In genomic region chr7:31160763-31161162, GRCm38 (mm10) we compare ENCODE assay signal across 15 mouse cellular contexts. TPM values are rescaled to one million over a fixed set of nuclear protein-coding genes. Genes with fewer than 3 reads are reported as not detected.
DNase-seq lines count a peak whose midpoint lies in the region; ATAC-seq and TF ChIP-seq lines count a peak whose summit lies in the region.
"Had no signal": no experiment of that assay in that cellular context is flagged by ENCODE, and none has a peak within 500 bp of the region (broad histone marks: within the 10 kb centered on the region; RNA-seq: fewer than 3 reads in every experiment).

No protein-coding gene starts in this region.

- H3K9me3 ChIP-seq in MEL (replicated peaks; ENCODE audit: insufficient read depth, low read length) = no peaks in the 10 kb centered on the region
- no peaks in the 10 kb centered on the region for H3K9me3 ChIP-seq in liver, embryonic 13.5 days (replicated peaks)
- no peaks in the 10 kb centered on the region for H3K9me3 ChIP-seq in midbrain, embryonic 14.5 days (ENCODE audit: control insufficient read depth, low read length)
- H3K9me3 ChIP-seq in hindbrain, embryonic 16.5 days (ENCODE audit: control insufficient read depth, low read length) = no peaks in the 10 kb centered on the region
- H3K9me3 ChIP-seq: embryonic facial prominence, embryonic 13.5 days; forebrain, embryonic 13.5 days; lung, embryonic 15.5 days; midbrain, embryonic 15.5 days had no signal

- H3K4me1 ChIP-seq in MEL (ENCODE audit: control insufficient read depth in 1 of 2, insufficient read depth in 2 of 2, low read length in 2 of 2) = peaks cover 0 to 23% of the 10 kb centered on the region in 2 experiments; a peak in 2 of 4 replicates
- H3K4me1 ChIP-seq in liver, embryonic 13.5 days (replicated peaks) = peaks cover 18% of the 10 kb centered on the region
- H3K4me1 ChIP-seq in midbrain, embryonic 14.5 days (ENCODE audit: control insufficient read depth, insufficient read depth, low read length) = no peaks in the 10 kb centered on the region
- H3K4me1 ChIP-seq in hindbrain, embryonic 16.5 days (ENCODE audit: control insufficient read depth, insufficient read depth, low read depth, low read length) = no peaks in the 10 kb centered on the region
- H3K4me1 ChIP-seq: forebrain, embryonic 13.5 days; midbrain, embryonic 15.5 days had no signal

- no peaks in the 10 kb centered on the region for H3K27me3 ChIP-seq in MEL (ENCODE audit: control insufficient read depth in 1 of 2, insufficient read depth in 2 of 2, low read length in 2 of 2)
- no peaks in the 10 kb centered on the region for H3K27me3 ChIP-seq in liver, embryonic 13.5 days
- H3K27me3 ChIP-seq in midbrain, embryonic 14.5 days (ENCODE audit: control insufficient read depth, insufficient read depth, low read length) = no peaks in the 10 kb centered on the region
- H3K27me3 ChIP-seq in hindbrain, embryonic 16.5 days (replicated peaks; ENCODE audit: control insufficient read depth, insufficient read depth, low read length) = no peaks in the 10 kb centered on the region
- H3K27me3 ChIP-seq: embryonic facial prominence, embryonic 13.5 days; forebrain, embryonic 13.5 days; lung, embryonic 15.5 days; midbrain, embryonic 15.5 days had no signal

- ATAC-seq in liver, embryonic 13.5 days (ENCODE audit: low read depth) = peak; percentile 42; the same call in 1 of the 2 replicates
- ATAC-seq in midbrain, embryonic 14.5 days (ENCODE audit: low FRiP score, low TSS enrichment) = no peak
- no peak for ATAC-seq in hindbrain, embryonic 16.5 days
- ATAC-seq: forebrain, embryonic 13.5 days; midbrain, embryonic 15.5 days had no signal

- H3K79me2 ChIP-seq in MEL (ENCODE audit: control insufficient read depth, insufficient read depth, low read length, poor library complexity) = no peaks in the 10 kb centered on the region

- TF ChIP-seq CTCF in MEL (IDR thresholded peaks at IDR 0.05 in 2 of 3, conservative IDR thresholded peaks at IDR 0.05 in 1 of 3; ENCODE audit: control insufficient read depth in 1 of 3, insufficient read depth in 1 of 3, low read depth in 2 of 3, low read length in 3 of 3, poor library complexity in 1 of 3, severe bottlenecking in 1 of 3) = no peak

- H3K4me3 ChIP-seq in MEL (ENCODE audit: control insufficient read depth in 1 of 2, insufficient read depth in 1 of 2, low read depth in 2 of 2, low read length in 2 of 2) = no peak overlapping the region
- no peak overlapping the region for H3K4me3 ChIP-seq in liver, embryonic 13.5 days (replicated peaks)
- no peak overlapping the region for H3K4me3 ChIP-seq in midbrain, embryonic 14.5 days (replicated peaks; ENCODE audit: low read depth, low read length)
- no peak overlapping the region for H3K4me3 ChIP-seq in hindbrain, embryonic 16.5 days (ENCODE audit: low read length)
- H3K4me3 ChIP-seq: embryonic facial prominence, embryonic 13.5 days; forebrain, embryonic 13.5 days; lung, embryonic 15.5 days; midbrain, embryonic 15.5 days had no signal

- no peak for TF ChIP-seq RAD21 in MEL (IDR thresholded peaks at IDR 0.05; ENCODE audit: low read depth, low read length)

- no peak overlapping the region for H3K4me2 ChIP-seq in liver, embryonic 13.5 days
- no peak overlapping the region for H3K4me2 ChIP-seq in midbrain, embryonic 14.5 days (ENCODE audit: low read length)
- no peak overlapping the region for H3K4me2 ChIP-seq in hindbrain, embryonic 16.5 days (ENCODE audit: low read length)
- H3K4me2 ChIP-seq: embryonic facial prominence, embryonic 13.5 days; forebrain, embryonic 13.5 days; lung, embryonic 15.5 days; midbrain, embryonic 15.5 days had no signal

- peaks cover 0 to 13% of the 10 kb centered on the region in 2 experiments; a peak in 2 of 4 replicates for H3K36me3 ChIP-seq in MEL (ENCODE audit: control insufficient read depth in 1 of 2, insufficient read depth in 2 of 2, low read length in 2 of 2)
- no peaks in the 10 kb centered on the region for H3K36me3 ChIP-seq in liver, embryonic 13.5 days
- H3K36me3 ChIP-seq in midbrain, embryonic 14.5 days (ENCODE audit: control insufficient read depth, insufficient read depth, low read length) = no peaks in the 10 kb centered on the region
- H3K36me3 ChIP-seq in hindbrain, embryonic 16.5 days (ENCODE audit: control insufficient read depth, insufficient read depth, low read length) = no peaks in the 10 kb centered on the region
- H3K36me3 ChIP-seq: embryonic facial prominence, embryonic 13.5 days; lung, embryonic 15.5 days; midbrain, embryonic 15.5 days had no signal

- DNase-seq in lung, postnatal 25 days (ENCODE audit: low spot score) = peak; percentile 59
- DNase-seq in lung, adult 18-20 months = no peak
- peak; percentile 84 for DNase-seq in MEL (ENCODE audit: low read depth, low spot score)
- no peak for DNase-seq in liver, embryonic 13.5 days
- peak; percentile 73 to 86 for DNase-seq in natural killer cell, adult 2 months (ENCODE audit: low spot score in 2 of 2)
- no peak for DNase-seq in midbrain, embryonic 14.5 days
- DNase-seq in embryo, embryonic 11 days = no peak
- DNase-seq: cerebellum, adult 8-10 months; gastrocnemius, postnatal 10 days; kidney, postnatal 4 days had no signal

- no peak for TF ChIP-seq POLR2A in MEL (IDR thresholded peaks at IDR 0.05; ENCODE audit: control insufficient read depth in 1 of 2, insufficient read depth in 1 of 2, low read depth in 1 of 2, low read length in 2 of 2, poor library complexity in 1 of 2)

- peak overlapping the region; percentile 50 for H3K27ac ChIP-seq in MEL (ENCODE audit: control insufficient read depth, low read depth, low read length)
- H3K27ac ChIP-seq in liver, embryonic 13.5 days = no peak overlapping the region
- H3K27ac ChIP-seq in midbrain, embryonic 14.5 days (replicated peaks; ENCODE audit: low read depth, low read length) = no peak overlapping the region
- H3K27ac ChIP-seq in hindbrain, embryonic 16.5 days (ENCODE audit: low read depth, low read length) = no peak overlapping the region
- H3K27ac ChIP-seq: embryonic facial prominence, embryonic 13.5 days; forebrain, embryonic 13.5 days; lung, embryonic 15.5 days; midbrain, embryonic 15.5 days had no signal

- 11% methylated on average over 5 of the region's 5 CpGs for WGBS in liver, embryonic 13.5 days (ENCODE audit: insufficient replicate concordance)
- WGBS in midbrain, embryonic 14.5 days = 94% methylated on average over 5 of the region's 5 CpGs
- WGBS in hindbrain, embryonic 16.5 days = 91% methylated on average over 5 of the region's 5 CpGs

- peak; percentile 87 to 90 for TF ChIP-seq EP300 in MEL (IDR thresholded peaks at IDR 0.05; ENCODE audit: low read depth in 1 of 2, low read length in 2 of 2)

- no peak overlapping the region for H3K9ac ChIP-seq in MEL (ENCODE audit: control insufficient read depth, low read depth, low read length, poor library complexity, severe bottlenecking)
- no peak overlapping the region for H3K9ac ChIP-seq in liver, embryonic 13.5 days
- no peak overlapping the region for H3K9ac ChIP-seq in midbrain, embryonic 14.5 days (replicated peaks; ENCODE audit: low read length)
- H3K9ac ChIP-seq in hindbrain, embryonic 16.5 days (ENCODE audit: low read depth, low read length) = no peak overlapping the region
- H3K9ac ChIP-seq: embryonic facial prominence, embryonic 13.5 days; forebrain, embryonic 13.5 days; lung, embryonic 15.5 days; midbrain, embryonic 15.5 days had no signal

TF ChIP-seq in MEL, 35 proteins besides CTCF, POLR2A, EP300 and RAD21:
- TF ChIP-seq TAL1 (IDR thresholded peaks at IDR 0.05; ENCODE audit: low read length) = peak; percentile 75
- peak; percentile 49 for TF ChIP-seq ETS1 (IDR thresholded peaks at IDR 0.05; ENCODE audit: low read depth, low read length)
- TF ChIP-seq ELF1 (IDR thresholded peaks at IDR 0.05; ENCODE audit: low read depth, low read length) = no peak
- TF ChIP-seq MAX (IDR thresholded peaks at IDR 0.05; ENCODE audit: low read length) = no peak; the same call in 1 of the 2 replicates
- TF ChIP-seq GATA1 (IDR thresholded peaks at IDR 0.05; ENCODE audit: low read depth, low read length) = peak; percentile 92
- peak; percentile 79 for TF ChIP-seq TCF12 (IDR thresholded peaks at IDR 0.05; ENCODE audit: low read depth, low read length)
- TF ChIP-seq MXI1 (IDR thresholded peaks at IDR 0.05; ENCODE audit: low read depth, low read length) = 0 out of 2 replicates have a peak, but pooled peaks have one; percentile 27
- peak; percentile 96 for TF ChIP-seq RCOR1 (IDR thresholded peaks at IDR 0.05; ENCODE audit: low read depth, low read length)
- TF ChIP-seq SIN3A (IDR thresholded peaks at IDR 0.05; ENCODE audit: low read length) = peak; percentile 76
- TF ChIP-seq KAT2A (conservative IDR thresholded peaks at IDR 0.05; ENCODE audit: low read depth, low read length) = no peak

RNA-seq across cellular contexts. Expression of gene Gramd1a, which starts 5.1 kb away (rescaled TPM):
- total RNA-seq in MEL (2012; rRNA removed) = 18.2 and 21.8 TPM in 2 replicates
- polyA plus RNA-seq in MEL (2012; ENCODE audit: insufficient read depth in 1 of 2, insufficient read length in 2 of 2, low read depth in 1 of 2, low replicate concordance in 2 of 2, missing spikeins in 1 of 2) = 10 to 100 TPM in 1 of 2 experiments, not detected in 1; 65.7 TPM
- 9.3 and 10.7 TPM in 2 replicates for polyA plus RNA-seq in liver, embryonic 13.5 days (2015; fragmentation: Nextera tagmentation; extraction: Ambion mirVana)
- 205 and 232 TPM in 2 replicates for polyA plus RNA-seq in midbrain, embryonic 14.5 days (2014; fragmentation: Nextera tagmentation; extraction: Ambion mirVana)
- polyA plus RNA-seq in hindbrain, embryonic 16.5 days (2015; fragmentation: Nextera tagmentation; extraction: Ambion mirVana) = 203 and 222 TPM in 2 replicates

RNA-seq across cellular contexts. Expression of gene Scn1b, which starts 34.0 kb away (rescaled TPM):
- total RNA-seq in MEL (2012; rRNA removed) = not detected in 2 replicates
- polyA plus RNA-seq in MEL (2012; ENCODE audit: insufficient read depth in 1 of 2, insufficient read length in 2 of 2, low read depth in 1 of 2, low replicate concordance in 2 of 2, missing spikeins in 1 of 2) = not detected
- 0.42 and 0.60 TPM in 2 replicates for polyA plus RNA-seq in liver, embryonic 13.5 days (2015; fragmentation: Nextera tagmentation; extraction: Ambion mirVana)
- polyA plus RNA-seq in midbrain, embryonic 14.5 days (2014; fragmentation: Nextera tagmentation; extraction: Ambion mirVana) = 5.6 TPM in 2 replicates
- 19.0 TPM in 2 replicates for polyA plus RNA-seq in hindbrain, embryonic 16.5 days (2015; fragmentation: Nextera tagmentation; extraction: Ambion mirVana)

RNA-seq across cellular contexts. Expression of gene Hpn, which starts 45.7 kb away (rescaled TPM):
- total RNA-seq in MEL (2012; rRNA removed) = 0.69 and 1.6 TPM in 2 replicates
- 1 to 10 TPM in 1 of 2 experiments, not detected in 1; 1.1 TPM for polyA plus RNA-seq in MEL (2012; ENCODE audit: insufficient read depth in 1 of 2, insufficient read length in 2 of 2, low read depth in 1 of 2, low replicate concordance in 2 of 2, missing spikeins in 1 of 2)
- polyA plus RNA-seq in liver, embryonic 13.5 days (2015; fragmentation: Nextera tagmentation; extraction: Ambion mirVana) = 45.7 and 45.8 TPM in 2 replicates
- 0.26 TPM in 1 of 2 replicates, not detected in the other for polyA plus RNA-seq in midbrain, embryonic 14.5 days (2014; fragmentation: Nextera tagmentation; extraction: Ambion mirVana)
- polyA plus RNA-seq in hindbrain, embryonic 16.5 days (2015; fragmentation: Nextera tagmentation; extraction: Ambion mirVana) = 0.61 and 0.75 TPM in 2 replicates
- polyA plus RNA-seq: forebrain, embryonic 13.5 days had no signal

Comparison
In these comparisons a context has a peak if more than half of its experiments do, and no peak if none do; other contexts are left out.
1. DNase-seq: peak in lung, postnatal 25 days (single experiment), MEL (single experiment) and natural killer cell, adult 2 months (2 of 2); none in lung, adult 18-20 months (0 of 2), liver, embryonic 13.5 days (single experiment), midbrain, embryonic 14.5 days (single experiment) and embryo, embryonic 11 days (single experiment).
2. RNA of gene Hpn, which starts 45.7 kb away (polyA plus RNA-seq): 45.7 to 45.8 TPM in liver, embryonic 13.5 days; 1.1 TPM in MEL, 0.61 to 0.75 TPM in hindbrain, embryonic 16.5 days and 0.26 TPM in midbrain, embryonic 14.5 days; every median in the first group is over 10 times any median in the second.